Mouse (Mus musculus) CD4-positive, CD25-positive, alpha-beta regulatory T cell, adult 2 months (primary cell): Measurements from ENCODE around the gene G530012D18Rik.
"Not testable (repeated sequence)": the region's sequence is repeated elsewhere in the genome, so short reads cannot be mapped to it uniquely, and the experiment has no call there.

Experiments
- DNase-seq: peaks from one replicate; pipeline ENCODE4 v3.0.0-alpha.2; 2012; ENCODE audit warnings: low read depth, low spot score

The G530012D18Rik gene

GRCm38 (mm10) chr1:85615819-85616218 is 40.3 kb downstream of the G530012D18Rik start:
- DNase-seq = not testable (repeated sequence)

GRCm38 (mm10) chr1:85617161-85617560 is 41.7 kb downstream of the G530012D18Rik start:
- not testable (repeated sequence) for DNase-seq

GRCm38 (mm10) chr1:85618689-85619088 is 43.2 kb downstream of the G530012D18Rik start:
- DNase-seq = not testable (repeated sequence)
